Mouse (Mus musculus) embryonic fibroblast, embryonic 13.5 days (primary cell): ENCODE measurements around the gene Tmsb15a. TPM values are rescaled to one million over a fixed set of nuclear protein-coding genes. Genes with fewer than 3 reads are reported as not detected.
"Not testable (repeated sequence)": the region's sequence is repeated elsewhere in the genome, so short reads cannot be mapped to it uniquely, and the experiment has no call there.

Source experiments
- H3K27ac ChIP-seq: 2 replicates; pipeline ENCODE4 v1.5.1; 2012; ENCODE audit warnings: low read length, control low read depth, inconsistent platforms; ENCODE audit not compliant: insufficient read depth
- H3K4me1 ChIP-seq: 2 replicates; pipeline ENCODE4 v1.6.1; 2011; ENCODE audit warnings: low read length; ENCODE audit not compliant: control insufficient read depth, insufficient read depth
- H3K4me3 ChIP-seq: 2 replicates; pipeline ENCODE4 v1.5.1; 2011; ENCODE audit warnings: mild to moderate bottlenecking, control low read depth, low read length; ENCODE audit not compliant: insufficient read depth
- CTCF ChIP-seq: IDR thresholded peaks from 2 replicates; pipeline ENCODE4 v1.5.1; 2011; ENCODE audit warnings: mild to moderate bottlenecking, control low read depth, low read length, moderate library complexity, borderline replicate concordance; ENCODE audit not compliant: insufficient read depth
- POLR2A ChIP-seq: IDR thresholded peaks from 2 replicates; pipeline ENCODE4 v1.6.1; 2011; ENCODE audit warnings: low read depth, mild to moderate bottlenecking, control low read depth, low read length, moderate library complexity
- polyA plus RNA-seq: library from polyadenylated mRNA; stranded (reverse); fragments of >200 nt; gene quantifications from 2 replicates; pipeline ENCODE4 v1.2.4, GENCODE M21; 2011; ENCODE audit warnings: low read depth; ENCODE audit not compliant: missing spikeins, insufficient read length

The Tmsb15a gene
- polyA plus RNA-seq = not detected in 2 replicates

DNA sequence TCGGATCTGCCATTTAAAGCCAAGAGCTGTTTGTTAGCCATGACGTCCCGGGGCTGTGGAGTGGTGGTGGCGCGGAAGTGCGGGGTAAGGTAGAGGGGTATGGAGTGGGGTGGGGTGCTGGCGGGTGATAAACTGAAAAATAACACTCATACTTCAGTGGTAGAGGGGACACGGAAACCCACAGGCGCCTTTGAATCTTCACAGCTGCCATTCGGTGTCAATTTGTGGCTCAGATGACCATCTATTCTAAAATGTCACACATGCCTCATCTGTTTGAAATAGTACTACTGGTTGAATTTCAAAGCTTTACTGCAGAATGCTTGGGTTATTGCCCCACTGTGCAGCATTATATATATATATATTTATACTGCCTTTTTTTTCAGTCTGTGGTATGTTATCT, at the start of gene Tmsb15a:
Gene Tmsb15a, minus strand, starts transcription at position 101 of the 400 bp plus-strand sequence.
- TF ChIP-seq POLR2A (no peak), CTCF (no peak)
- Histone ChIP-seq H3K4me1 (no peaks in the 10 kb centered on the region), H3K27ac (no peak within 1 kb of the TSS), H3K4me3 (no peak within 1 kb of the TSS)

DNA sequence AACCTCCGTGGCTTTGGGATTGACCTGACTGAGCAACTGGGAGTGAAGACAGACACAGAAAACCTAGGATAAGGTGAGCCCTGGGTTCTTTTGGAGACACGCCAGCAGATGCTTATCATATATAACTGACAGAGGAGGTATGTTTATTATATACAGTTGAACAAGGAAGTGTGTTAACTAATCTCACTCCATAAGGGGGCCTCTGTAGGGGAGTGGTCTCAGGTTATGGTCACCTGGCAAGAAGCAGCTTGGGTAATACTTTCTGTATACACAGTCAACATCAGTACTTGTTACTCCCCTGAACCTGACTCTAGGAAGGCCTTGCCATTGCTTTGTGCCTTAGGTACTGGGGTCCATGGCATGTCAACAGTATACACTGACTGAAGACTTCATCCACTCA, 43.5 kb upstream of the Tmsb15a start:
- Histone ChIP-seq H3K4me1 (no peaks in the 10 kb centered on the region), H3K4me3 (no peak overlapping the region), H3K27ac (no peak overlapping the region)
- TF ChIP-seq CTCF (no peak), POLR2A (no peak)

DNA sequence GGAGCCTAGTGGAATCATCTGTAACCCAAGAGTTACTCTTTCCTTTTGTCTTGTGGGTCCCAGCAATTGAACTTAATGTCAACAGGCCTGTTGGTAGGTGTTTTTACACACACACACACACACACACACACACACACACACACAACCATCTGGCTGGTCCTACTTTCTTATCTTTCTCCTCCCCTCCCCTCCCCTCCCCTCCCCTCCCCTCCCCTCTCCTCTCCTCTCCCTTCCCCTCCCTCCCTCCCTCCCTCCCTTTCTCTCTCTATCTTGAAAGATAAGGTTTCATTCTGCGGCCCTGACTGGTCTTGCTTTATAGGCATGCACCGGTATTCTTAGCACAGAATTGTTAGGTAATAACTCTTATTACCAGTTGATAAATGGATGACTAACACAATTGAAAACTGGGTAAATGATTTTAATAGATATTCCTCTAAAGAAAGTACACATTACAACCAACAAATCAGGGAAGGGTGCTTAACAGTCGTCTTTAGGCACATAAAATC, 43.0 kb upstream of the Tmsb15a start:
- TF ChIP-seq CTCF (no peak), POLR2A (no peak)
- H3K27ac ChIP-seq = no peak overlapping the region
- H3K4me3 ChIP-seq = no peak overlapping the region
- no peaks in the 10 kb centered on the region for H3K4me1 ChIP-seq

- H3K4me1 ChIP-seq = no peaks in the 10 kb centered on the region
- TF ChIP-seq POLR2A (no peak), CTCF (no peak)
- no peak overlapping the region for H3K4me3 ChIP-seq
- H3K27ac ChIP-seq = no peak overlapping the region
Measured at GRCm38 (mm10) chrX:135761707-135762106, 36.6 kb upstream of the Tmsb15a start.

DNA sequence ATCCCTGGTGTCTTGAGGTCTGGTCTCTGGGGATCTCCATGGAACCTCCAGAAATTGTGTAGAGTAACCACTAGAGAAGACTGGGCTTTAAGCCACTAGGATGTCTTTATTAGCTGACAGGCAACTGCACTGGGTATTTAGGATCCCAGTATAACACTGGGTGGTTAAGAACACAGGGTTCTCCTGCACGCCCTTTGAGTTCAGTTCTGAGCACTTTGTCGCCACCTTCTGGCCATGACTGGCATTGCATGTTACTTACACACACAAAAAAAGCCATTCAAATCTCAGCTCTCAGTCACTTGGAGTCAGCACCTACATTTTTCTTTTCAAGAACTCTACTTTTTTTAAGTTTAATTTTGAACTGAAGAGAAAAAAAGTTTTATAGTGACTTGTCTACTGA, 27.8 kb upstream of the Tmsb15a start:
- Histone ChIP-seq H3K4me1 (no peaks in the 10 kb centered on the region), H3K27ac (no peak overlapping the region), H3K4me3 (no peak overlapping the region)
- TF ChIP-seq CTCF = peak; percentile 60; the same call in 1 of the 2 replicates
- no peak for TF ChIP-seq POLR2A

- H3K4me1 ChIP-seq, H3K4me3 ChIP-seq, H3K27ac ChIP-seq: not testable (repeated sequence)
Measured at GRCm38 (mm10) chrX:135745376-135745775, 20.3 kb upstream of the Tmsb15a start.

DNA sequence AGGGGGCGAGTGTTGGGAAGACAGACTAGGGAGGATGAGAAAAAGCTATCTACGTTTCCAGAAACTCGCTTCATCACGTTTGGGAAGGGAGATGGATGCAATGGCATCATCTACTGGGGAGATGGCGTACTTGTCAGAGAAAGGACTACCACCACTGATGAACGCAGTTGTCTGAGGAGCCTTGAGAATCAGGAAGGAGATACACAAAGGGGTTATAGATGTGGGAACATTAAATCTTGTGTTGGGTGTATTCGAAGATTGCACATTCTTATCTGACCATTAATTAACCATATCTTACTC, 17.9 kb upstream of the Tmsb15a start:
- Histone ChIP-seq H3K27ac (no peak overlapping the region), H3K4me1 (no peaks in the 10 kb centered on the region), H3K4me3 (peak overlapping the region; percentile 85)
- TF ChIP-seq CTCF (no peak), POLR2A (no peak)

GRCm38 (mm10) chrX:135742304-135743055, 17.4 kb upstream of the Tmsb15a start, which contains the start of the genes Armcx5 and Gprasp1:
Armcx5 (plus strand) TSS chrX:135742733.
Gprasp1 (plus strand) TSS chrX:135742733.
- Histone ChIP-seq H3K4me3 (peak within 1 kb of the TSS; percentile 85), H3K27ac (no peak within 1 kb of the TSS), H3K4me1 (no peaks in the 10 kb centered on the region)
- TF ChIP-seq CTCF = no peak
- peak; percentile 77 for TF ChIP-seq POLR2A

DNA sequence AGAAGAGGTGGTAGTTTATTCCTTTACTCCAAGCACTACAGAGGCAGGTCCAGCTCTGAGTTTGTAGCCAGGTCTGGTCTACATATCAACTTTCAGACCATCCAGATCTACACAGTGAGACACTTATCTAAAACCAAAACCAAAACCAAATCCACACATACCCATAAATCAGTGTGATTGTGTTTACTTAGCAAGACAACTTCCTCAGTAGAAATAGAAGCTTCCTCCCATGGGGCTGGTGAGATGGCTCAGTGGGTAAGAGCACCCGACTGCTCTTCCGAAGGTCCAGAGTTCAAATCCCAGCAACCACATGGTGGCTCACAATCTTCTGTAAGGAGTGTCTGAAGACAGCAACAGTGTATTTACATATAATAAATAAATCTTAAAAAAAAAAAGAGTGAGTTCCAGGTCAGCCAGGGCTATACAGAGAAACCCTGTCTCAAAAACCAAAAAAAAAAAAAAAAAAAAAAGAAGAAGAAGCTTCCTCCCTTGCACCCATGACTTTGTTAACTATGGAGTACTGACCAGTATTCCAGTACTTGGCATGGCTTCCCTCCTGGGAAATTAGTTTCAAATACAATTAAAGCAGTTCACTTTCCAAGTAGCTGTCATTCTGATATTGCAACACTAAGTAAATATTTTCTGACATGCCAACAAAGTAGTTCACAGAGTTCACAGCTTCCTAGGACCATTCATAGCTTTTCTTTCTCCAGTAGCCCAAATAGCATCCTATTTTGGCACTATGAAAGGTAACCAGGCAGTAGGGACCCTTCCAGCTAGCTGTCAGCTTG, 13.9 kb upstream of the Tmsb15a start:
- no peak overlapping the region for H3K4me3 ChIP-seq
- TF ChIP-seq CTCF = no peak
- no peak for TF ChIP-seq POLR2A
- no peaks in the 10 kb centered on the region for H3K4me1 ChIP-seq

GRCm38 (mm10) chrX:135712845-135713244, 12.2 kb downstream of the Tmsb15a start:
- Histone ChIP-seq H3K4me1 (no peaks in the 10 kb centered on the region), H3K4me3 (no peak overlapping the region), H3K27ac (no peak overlapping the region)
- TF ChIP-seq POLR2A (no peak), CTCF (no peak)

More for the DNA sequence above, 13.9 kb upstream of the Tmsb15a start:
- H3K27ac ChIP-seq = no peak overlapping the region

DNA sequence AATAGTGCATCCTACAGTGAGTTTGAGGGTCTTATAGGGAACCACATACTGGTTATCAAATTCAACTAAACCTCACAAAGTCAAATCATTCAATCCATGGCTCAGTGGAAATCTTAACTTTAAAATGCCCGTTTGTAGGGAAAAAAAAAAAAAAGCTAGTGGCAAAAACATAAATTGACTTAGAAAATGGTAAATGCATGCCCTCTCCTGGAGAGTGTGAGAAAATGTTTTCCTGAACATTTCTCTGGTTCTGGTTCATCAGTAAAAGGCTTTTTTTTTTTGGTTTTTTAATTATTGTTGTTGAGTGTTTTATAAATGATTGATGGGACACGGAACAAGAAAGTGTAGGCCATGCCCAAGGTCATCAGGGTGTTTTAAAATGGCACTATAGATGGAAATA, 20.7 kb downstream of the Tmsb15a start:
- H3K27ac ChIP-seq = no peak overlapping the region
- TF ChIP-seq CTCF (no peak), POLR2A (no peak)

More for the DNA sequence above, 20.7 kb downstream of the Tmsb15a start:
- Histone ChIP-seq H3K4me1 (no peaks in the 10 kb centered on the region), H3K4me3 (no peak overlapping the region)
